Mouse (Mus musculus) liver, embryonic 11.5 days (tissue): Measurements from ENCODE around the gene N4bp2l2. TPM values are rescaled to one million over a fixed set of nuclear protein-coding genes. Genes with fewer than 3 reads are reported as not detected.
A peak's percentile ranks its signal among the peaks of the same experiment; 100 is the strongest.

Source experiments
- ATAC-seq: fragments of 200-750 bp; cut with Nextera tagmentation; replicated peaks from 2 replicates; pipeline ENCODE4 v1.8.0; 2017; ENCODE audit warnings: moderate number of reproducible peaks, mild to moderate bottlenecking, moderate TSS enrichment, moderate library complexity; ENCODE audit not compliant: low FRiP score
- DNase-seq: peaks from one replicate; pipeline ENCODE4 v3.0.0-alpha.2; 2017; ENCODE audit warnings: low spot score
- H3K27ac ChIP-seq: fragments of 300-500 bp; sonication (generic); 2 replicates; pipeline ENCODE4 v1.5.1; 2014; ENCODE audit warnings: mild to moderate bottlenecking, low read depth, low read length, control low read depth
- H3K27me3 ChIP-seq: fragments of 300-500 bp; sonication (generic); replicated peaks from 2 replicates; pipeline ENCODE4 v1.6.1; 2014; ENCODE audit warnings: low read length, mixed read lengths; ENCODE audit not compliant: control insufficient read depth, insufficient read depth
- H3K36me3 ChIP-seq: fragments of 300-500 bp; sonication (generic); 2 replicates; pipeline ENCODE4 v1.6.1; 2014; ENCODE audit warnings: mild to moderate bottlenecking, low read length, moderate library complexity, mixed read lengths; ENCODE audit not compliant: control insufficient read depth, insufficient read depth
- H3K4me1 ChIP-seq: fragments of 300-500 bp; sonication (generic); replicated peaks from 2 replicates; pipeline ENCODE4 v1.6.1; 2014; ENCODE audit warnings: low read length, mixed read lengths; ENCODE audit not compliant: control insufficient read depth, insufficient read depth
- H3K4me2 ChIP-seq: fragments of 300-500 bp; sonication (generic); 2 replicates; pipeline ENCODE4 v1.6.1; 2014; ENCODE audit warnings: mild to moderate bottlenecking, control low read depth, moderate library complexity
- H3K4me3 ChIP-seq: fragments of 300-500 bp; sonication (generic); 2 replicates; pipeline ENCODE4 v1.5.1; 2014; ENCODE audit warnings: low read depth, low read length, control low read depth
- H3K9ac ChIP-seq: fragments of 300-500 bp; sonication (generic); 2 replicates; pipeline ENCODE4 v1.6.1; 2014; ENCODE audit warnings: low read depth, low read length, control low read depth
- H3K9me3 ChIP-seq: fragments of 300-500 bp; sonication (generic); 2 replicates; pipeline ENCODE4 v1.6.1; 2016; ENCODE audit warnings: low read length, inconsistent platforms, mixed read lengths; ENCODE audit not compliant: control insufficient read depth
- WGBS: fragments of 180-500 bp; shearing (Covaris S2); extraction: QIAGEN DNeasy Blood & Tissue Kit; methylation state at CpG from one replicate; pipeline ENCODE4 v1.1.7; 2014; 5-methylcytosine and 5-hydroxymethylcytosine counted together
- polyA plus RNA-seq: library from polyadenylated mRNA; unstranded; fragments of >200 nt; fragmentation: Nextera tagmentation; extraction: Ambion mirVana; gene quantifications from 2 replicates; pipeline ENCODE4 v1.2.1, GENCODE M21; 2014

Gene N4bp2l2
- polyA plus RNA-seq, 1 experiment from 2014 or later: 50.2 TPM

- no peaks in the 10 kb centered on the region for H3K27me3 ChIP-seq
- H3K4me3 ChIP-seq: no peak within 1 kb of the TSS
- no peak within 1 kb of the TSS; the same call in 1 of the 2 replicates for H3K4me2 ChIP-seq
- WGBS: 89% methylated on average over 7 of the region's 7 CpGs
- H3K9ac ChIP-seq: no peak within 1 kb of the TSS
- ATAC-seq (no peak), DNase-seq (no peak)
- no peaks in the 10 kb centered on the region for H3K9me3 ChIP-seq
- no peak within 1 kb of the TSS for H3K27ac ChIP-seq
- H3K4me1 ChIP-seq: peaks cover 39% of the 10 kb centered on the region
- H3K36me3 ChIP-seq: no peaks in the 10 kb centered on the region; the same call in 1 of the 2 replicates
Observed at GRCm38 (mm10) chr5:150597088-150597487, 68.9 kb downstream of the N4bp2l2 start, which contains the start of gene N4bp2l1. Gene N4bp2l1 (minus strand): TSS chr5:150597188.

- Histone ChIP-seq H3K4me3 (no peak overlapping the region; the same call in 1 of the 2 replicates), H3K4me2 (peak overlapping the region; percentile 94; the same call in 1 of the 2 replicates), H3K4me1 (peaks cover 39% of the 10 kb centered on the region), H3K27me3 (no peaks in the 10 kb centered on the region), H3K9ac (no peak overlapping the region), H3K36me3 (no peaks in the 10 kb centered on the region; the same call in 1 of the 2 replicates), H3K9me3 (no peaks in the 10 kb centered on the region), H3K27ac (no peak overlapping the region)
- no peak for DNase-seq
- 33% methylated on average over 11 of the region's 11 CpGs for WGBS
- no peak for ATAC-seq
Observed at GRCm38 (mm10) chr5:150595366-150596016, 70.5 kb downstream of the N4bp2l2 start.

DNA sequence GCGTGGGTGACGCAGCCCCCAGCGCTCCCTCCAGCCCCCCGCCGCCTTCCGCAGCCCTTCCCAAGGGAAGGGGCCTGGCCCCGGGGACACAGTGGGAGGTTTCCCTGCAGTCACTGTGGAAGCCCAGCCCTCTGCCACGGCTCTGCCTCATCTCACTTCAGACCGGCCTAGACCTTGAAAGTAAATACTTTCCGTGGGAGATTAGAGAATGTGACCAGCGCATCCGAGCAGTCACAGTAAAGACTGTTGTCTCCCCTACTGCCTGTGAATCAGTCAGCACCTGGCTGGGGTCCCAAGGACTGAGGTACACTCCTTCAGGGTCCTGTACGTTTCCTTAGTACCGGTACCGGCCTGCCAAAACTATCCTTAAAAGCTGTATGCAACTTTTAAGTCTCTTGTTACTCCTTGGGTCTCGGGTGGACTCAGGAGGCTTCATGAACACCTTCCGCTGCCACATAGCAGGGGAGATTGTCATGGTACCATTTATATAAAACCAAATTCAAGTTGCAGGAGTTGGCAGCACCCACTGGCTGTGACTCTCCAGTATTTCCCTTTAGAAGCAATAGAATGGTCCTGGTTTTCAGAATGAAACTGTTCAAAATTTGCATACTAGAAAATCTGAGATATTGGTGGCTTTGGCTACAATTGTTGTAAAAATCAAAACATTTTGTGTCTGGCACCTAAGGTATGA, 71.2 kb downstream of the N4bp2l2 start:
- no peak overlapping the region for H3K27ac ChIP-seq
- H3K4me1 ChIP-seq: peaks cover 32% of the 10 kb centered on the region
- ATAC-seq: no peak

GRCm38 (mm10) chr5:150593756-150594648, 72.0 kb downstream of the N4bp2l2 start:
- Histone ChIP-seq H3K4me2 (peak overlapping the region; percentile 94), H3K4me1 (peaks cover 31% of the 10 kb centered on the region), H3K9me3 (no peaks in the 10 kb centered on the region), H3K27ac (peak overlapping the region; percentile 82), H3K4me3 (peak overlapping the region; percentile 93), H3K27me3 (no peaks in the 10 kb centered on the region), H3K36me3 (no peaks in the 10 kb centered on the region; the same call in 1 of the 2 replicates), H3K9ac (peak overlapping the region; percentile 91)
- WGBS: under 1% methylated on average over 94 of the region's 102 CpGs
- DNase-seq: peak; percentile 59
- peak; percentile 77 for ATAC-seq

More for the DNA sequence above, 71.2 kb downstream of the N4bp2l2 start:
- peak overlapping the region; percentile 91 for H3K9ac ChIP-seq
- DNase-seq: no peak
- no peaks in the 10 kb centered on the region; the same call in 1 of the 2 replicates for H3K36me3 ChIP-seq
- 14% methylated on average over 15 of the region's 17 CpGs for WGBS
- H3K4me3 ChIP-seq: peak overlapping the region; percentile 93
- no peaks in the 10 kb centered on the region for H3K27me3 ChIP-seq
- no peaks in the 10 kb centered on the region for H3K9me3 ChIP-seq
- peak overlapping the region; percentile 94 for H3K4me2 ChIP-seq

DNA sequence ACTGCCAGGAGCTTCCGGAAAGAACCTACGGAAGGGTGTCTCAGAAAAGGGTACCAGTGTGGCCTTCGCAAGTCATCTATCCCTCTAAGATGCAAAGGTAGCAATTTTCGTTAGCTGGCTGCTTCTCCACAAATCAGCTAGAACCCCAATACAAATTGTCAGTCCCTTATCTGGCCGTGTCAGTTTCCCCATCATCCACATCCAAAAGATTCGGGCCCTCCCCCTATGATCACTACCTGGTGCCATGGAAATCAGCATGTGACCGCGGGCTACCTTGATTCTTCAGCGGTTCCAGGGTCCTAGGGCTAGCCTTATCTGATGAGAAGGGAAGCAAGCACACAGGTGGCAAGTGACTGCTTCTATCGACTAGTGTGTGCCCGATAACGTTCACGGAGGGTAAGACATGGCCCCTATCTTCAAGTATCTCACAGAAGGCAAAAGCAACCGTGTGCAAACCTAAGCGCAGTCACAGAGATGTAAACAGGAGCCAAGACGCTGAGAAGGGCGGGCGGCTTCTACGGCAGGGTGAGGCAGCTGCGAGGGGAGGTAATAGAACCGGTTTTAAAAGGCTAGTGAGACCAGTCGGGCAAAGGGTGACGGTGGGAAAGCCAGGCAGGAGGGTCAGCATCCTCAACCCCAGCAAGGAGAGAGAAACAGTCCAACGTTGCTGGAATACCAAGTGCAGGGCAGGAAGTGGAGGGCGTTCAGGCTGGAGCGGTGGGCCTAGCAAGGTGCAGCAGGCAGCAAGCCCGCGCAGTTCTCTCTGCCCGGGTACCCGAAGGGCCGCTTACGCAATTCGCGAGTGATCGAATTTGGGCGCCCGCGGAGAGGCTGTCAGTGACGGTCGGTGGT, 72.9 kb downstream of the N4bp2l2 start:
- Histone ChIP-seq H3K27ac (peak overlapping the region; percentile 82), H3K9me3 (no peaks in the 10 kb centered on the region), H3K9ac (peak overlapping the region; percentile 91), H3K4me1 (peaks cover 25% of the 10 kb centered on the region), H3K4me3 (peak overlapping the region; percentile 93), H3K36me3 (no peaks in the 10 kb centered on the region; the same call in 1 of the 2 replicates), H3K4me2 (peak overlapping the region; percentile 94), H3K27me3 (no peaks in the 10 kb centered on the region)
- peak; percentile 60 for DNase-seq
- ATAC-seq: peak; percentile 72
- WGBS: 6% methylated on average over 40 of the region's 40 CpGs

DNA sequence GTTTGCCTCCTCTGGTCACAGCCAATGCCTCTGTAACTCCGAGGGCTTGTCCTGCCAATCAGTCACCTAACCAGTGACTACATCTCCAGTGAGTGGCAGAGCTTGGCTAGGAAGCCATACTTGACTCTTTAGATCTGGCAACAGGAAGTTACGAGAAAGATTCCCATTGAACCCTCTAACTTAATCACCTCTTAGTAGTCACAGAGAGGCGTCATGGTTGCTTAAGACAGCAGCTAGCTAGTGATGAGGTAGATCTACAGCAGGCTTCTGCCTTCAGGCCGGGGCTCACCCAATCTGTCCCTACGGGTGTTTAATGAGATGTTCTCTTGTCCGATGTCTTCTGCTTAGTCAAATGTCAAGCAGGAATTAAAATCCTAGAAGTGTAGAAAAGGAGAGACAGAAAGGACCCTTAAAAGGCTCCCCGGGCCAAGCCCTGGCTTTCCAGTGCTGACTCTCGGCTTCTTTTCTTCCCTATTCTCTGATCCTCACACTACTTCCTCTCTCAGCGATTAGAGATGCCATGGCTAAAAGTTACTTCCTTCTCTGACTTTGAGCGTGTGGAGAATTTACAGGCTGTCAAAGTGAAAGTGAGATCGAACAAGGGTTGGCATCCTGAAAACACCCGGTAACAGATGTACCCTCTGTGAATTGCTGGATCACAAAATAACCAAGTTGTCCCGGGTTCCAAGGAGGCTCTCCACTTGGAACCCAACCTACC, 73.6 kb downstream of the N4bp2l2 start:
- DNase-seq (no peak), ATAC-seq (no peak)
- Histone ChIP-seq H3K4me3 (peak overlapping the region; percentile 93), H3K27me3 (no peaks in the 10 kb centered on the region), H3K4me2 (peak overlapping the region; percentile 94), H3K9me3 (no peaks in the 10 kb centered on the region), H3K27ac (no peak overlapping the region), H3K36me3 (no peaks in the 10 kb centered on the region; the same call in 1 of the 2 replicates), H3K4me1 (peaks cover 22% of the 10 kb centered on the region), H3K9ac (no peak overlapping the region)
- WGBS: 51% methylated on average over 13 of the region's 13 CpGs

GRCm38 (mm10) chr5:150589945-150590344, 76.0 kb downstream of the N4bp2l2 start:
- H3K36me3 ChIP-seq: no peaks in the 10 kb centered on the region; the same call in 1 of the 2 replicates
- peaks cover 23% of the 10 kb centered on the region for H3K4me1 ChIP-seq
- no peak overlapping the region for H3K9ac ChIP-seq
- 66% methylated on average over 2 of the region's 2 CpGs for WGBS
- no peak overlapping the region for H3K4me3 ChIP-seq
- H3K27ac ChIP-seq: no peak overlapping the region
- no peaks in the 10 kb centered on the region for H3K9me3 ChIP-seq
- DNase-seq (no peak), ATAC-seq (no peak)
- H3K27me3 ChIP-seq: no peaks in the 10 kb centered on the region
- no peak overlapping the region for H3K4me2 ChIP-seq
